Mouse (Mus musculus) stomach, embryonic 15.5 days (tissue): Measurements from ENCODE around the gene Urb1. TPM values are rescaled to one million over a fixed set of nuclear protein-coding genes. Genes with fewer than 3 reads are reported as not detected.

Experiments
- ATAC-seq: fragments of 200-750 bp; cut with Nextera tagmentation; 2 replicates; pipeline ENCODE4 v1.8.0; 2017; ENCODE audit warnings: low read depth, moderate number of reproducible peaks, moderate TSS enrichment; ENCODE audit not compliant: insufficient read depth, low FRiP score
- H3K27ac ChIP-seq: fragments of 300-500 bp; sonication (generic); 2 replicates; pipeline ENCODE4 v1.5.1; 2015; ENCODE audit warnings: mild to moderate bottlenecking, inconsistent platforms
- H3K27me3 ChIP-seq: fragments of 300-500 bp; sonication (generic); replicated peaks from 2 replicates; pipeline ENCODE4 v1.6.1; 2015; ENCODE audit warnings: inconsistent platforms
- H3K36me3 ChIP-seq: fragments of 300-500 bp; sonication (generic); 2 replicates; pipeline ENCODE4 v1.6.1; 2015; ENCODE audit warnings: inconsistent platforms
- H3K4me1 ChIP-seq: fragments of 300-500 bp; sonication (generic); 2 replicates; pipeline ENCODE4 v1.6.1; 2015; ENCODE audit warnings: inconsistent platforms
- H3K4me2 ChIP-seq: fragments of 300-500 bp; sonication (generic); 2 replicates; pipeline ENCODE4 v1.6.1; 2015; ENCODE audit warnings: mild to moderate bottlenecking, inconsistent platforms
- H3K4me3 ChIP-seq: fragments of 300-500 bp; sonication (generic); replicated peaks from 2 replicates; pipeline ENCODE4 v1.5.1; 2015; ENCODE audit warnings: inconsistent platforms
- H3K9ac ChIP-seq: fragments of 300-500 bp; sonication (generic); 2 replicates; pipeline ENCODE4 v1.6.1; 2015; ENCODE audit warnings: inconsistent platforms
- H3K9me3 ChIP-seq: fragments of 300-500 bp; sonication (generic); 2 replicates; pipeline ENCODE4 v1.6.1; 2016; ENCODE audit warnings: inconsistent platforms
- WGBS: fragments of 180-500 bp; shearing (Covaris S2); methylation state at CpG from one replicate; pipeline ENCODE4 v1.1.7; 2015; 5-methylcytosine and 5-hydroxymethylcytosine counted together
- polyA plus RNA-seq: library from polyadenylated mRNA; unstranded; fragments of >200 nt; fragmentation: Nextera tagmentation; extraction: Ambion mirVana; gene quantifications from 2 replicates; pipeline ENCODE4 v1.2.1, GENCODE M21; 2015

Gene Urb1
- polyA plus RNA-seq, 1 experiment from 2014 or later = 6.4 TPM

DNA sequence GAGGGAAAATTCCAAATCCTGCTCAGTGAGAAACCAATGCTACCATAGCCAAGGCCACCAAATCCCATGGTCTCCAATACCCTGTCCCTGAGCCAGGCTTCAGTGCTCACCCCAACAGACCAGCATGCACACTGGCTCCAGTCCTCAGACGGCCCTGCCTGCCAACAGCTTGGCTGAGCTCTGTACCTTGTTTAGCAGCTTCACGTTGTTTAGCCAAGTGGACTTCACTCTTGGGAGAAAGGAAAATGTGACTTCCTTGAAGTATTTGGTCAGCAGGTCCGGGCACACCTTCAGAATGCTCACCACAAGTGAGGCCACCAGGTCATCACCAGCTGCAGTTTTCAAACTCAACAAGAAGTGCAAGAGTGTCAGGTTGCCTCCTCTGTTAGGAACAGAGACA lies 17.7 kb downstream of the Urb1 start:
- no peak for ATAC-seq
- peaks cover 42% of the 10 kb centered on the region for H3K36me3 ChIP-seq
- no peaks in the 10 kb centered on the region for H3K27me3 ChIP-seq

DNA sequence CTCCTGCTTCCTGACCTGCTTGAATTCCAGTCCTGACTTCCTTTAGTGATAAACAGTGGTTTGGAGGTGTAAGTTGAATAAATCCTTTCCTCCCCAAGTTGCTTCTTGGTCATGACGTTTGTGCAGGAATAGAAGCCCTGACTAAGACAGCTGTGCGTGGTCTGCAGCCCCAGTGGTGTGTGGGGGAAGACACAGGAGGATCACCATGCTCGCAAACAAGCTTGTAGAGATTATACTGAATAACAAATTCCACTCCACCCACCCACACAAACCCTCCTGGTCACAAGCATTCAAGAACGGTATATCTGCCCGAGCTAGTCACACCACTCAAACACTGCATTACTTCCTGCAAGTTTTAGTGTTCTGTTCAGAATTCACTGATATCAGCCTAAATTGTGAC lies 18.1 kb downstream of the Urb1 start:
- Histone ChIP-seq H3K9me3 (no peaks in the 10 kb centered on the region), H3K27me3 (no peaks in the 10 kb centered on the region), H3K36me3 (peaks cover 45% of the 10 kb centered on the region), H3K4me3 (no peak overlapping the region), H3K9ac (no peak overlapping the region), H3K27ac (no peak overlapping the region), H3K4me2 (no peak overlapping the region), H3K4me1 (no peaks in the 10 kb centered on the region)
- no peak for ATAC-seq
- 84% methylated on average over 5 of the region's 5 CpGs for whole genome bisulfite sequencing

More for the DNA sequence above, 17.7 kb downstream of the Urb1 start:
- no peaks in the 10 kb centered on the region for H3K9me3 ChIP-seq
- no peak overlapping the region for H3K4me2 ChIP-seq
- H3K4me1 ChIP-seq = no peaks in the 10 kb centered on the region
- no peak overlapping the region for H3K27ac ChIP-seq
- WGBS = 82% methylated on average over 3 of the region's 3 CpGs
- H3K9ac ChIP-seq = no peak overlapping the region
- H3K4me3 ChIP-seq = no peak overlapping the region

DNA sequence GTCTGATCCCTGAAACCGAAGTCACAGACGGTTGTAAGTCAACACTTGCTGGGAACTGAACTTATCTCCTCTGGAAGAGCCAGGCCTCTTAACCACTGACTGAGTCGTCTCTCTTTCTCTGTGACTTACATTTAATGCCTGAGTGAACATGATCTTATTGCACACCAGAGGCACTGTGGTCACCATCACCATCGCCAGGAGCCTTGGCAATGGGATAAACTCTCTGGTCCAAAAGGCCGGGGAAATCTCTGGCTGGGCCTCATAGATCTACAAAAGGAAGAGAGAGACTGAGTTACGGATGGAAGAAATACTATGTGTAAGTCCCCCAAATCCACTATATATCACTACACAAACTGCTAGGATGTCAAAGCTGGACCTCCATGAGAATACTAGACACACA lies 19.3 kb downstream of the Urb1 start:
- H3K9me3 ChIP-seq = no peaks in the 10 kb centered on the region
- no peak overlapping the region for H3K27ac ChIP-seq
- no peak overlapping the region for H3K9ac ChIP-seq
- no peak overlapping the region for H3K4me3 ChIP-seq
- no peak overlapping the region for H3K4me2 ChIP-seq
- no peaks in the 10 kb centered on the region for H3K4me1 ChIP-seq
- peaks cover 47% of the 10 kb centered on the region for H3K36me3 ChIP-seq
- no peaks in the 10 kb centered on the region for H3K27me3 ChIP-seq
- ATAC-seq = no peak
- 93% methylated on average over 6 of the region's 6 CpGs for WGBS

DNA sequence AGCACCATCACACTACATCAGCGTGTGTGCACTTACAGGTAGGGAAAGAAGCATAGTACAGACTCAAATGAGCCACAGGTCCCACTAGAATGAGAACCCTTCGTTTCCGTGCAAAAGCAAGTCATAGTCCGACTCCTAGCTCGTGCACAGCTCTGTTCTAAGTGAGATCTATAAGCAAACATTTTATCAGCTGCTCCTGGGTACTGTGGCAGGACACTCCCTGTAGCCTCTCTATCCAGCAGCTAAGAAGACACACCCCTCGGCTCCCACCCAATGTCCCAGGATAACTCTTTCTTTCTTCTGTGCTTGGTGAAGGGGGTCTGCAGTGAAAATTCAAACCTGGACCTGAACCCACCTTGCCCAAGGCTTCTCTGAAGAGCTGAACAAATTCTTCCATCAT lies 21.6 kb downstream of the Urb1 start:
- Histone ChIP-seq H3K4me3 (no peak overlapping the region), H3K4me1 (no peaks in the 10 kb centered on the region), H3K4me2 (no peak overlapping the region), H3K36me3 (peaks cover 43% of the 10 kb centered on the region), H3K9me3 (no peaks in the 10 kb centered on the region), H3K27ac (no peak overlapping the region), H3K9ac (no peak overlapping the region), H3K27me3 (no peaks in the 10 kb centered on the region)
- no peak for ATAC-seq
- 80% methylated on average over 6 of the region's 6 CpGs for whole genome bisulfite sequencing

DNA sequence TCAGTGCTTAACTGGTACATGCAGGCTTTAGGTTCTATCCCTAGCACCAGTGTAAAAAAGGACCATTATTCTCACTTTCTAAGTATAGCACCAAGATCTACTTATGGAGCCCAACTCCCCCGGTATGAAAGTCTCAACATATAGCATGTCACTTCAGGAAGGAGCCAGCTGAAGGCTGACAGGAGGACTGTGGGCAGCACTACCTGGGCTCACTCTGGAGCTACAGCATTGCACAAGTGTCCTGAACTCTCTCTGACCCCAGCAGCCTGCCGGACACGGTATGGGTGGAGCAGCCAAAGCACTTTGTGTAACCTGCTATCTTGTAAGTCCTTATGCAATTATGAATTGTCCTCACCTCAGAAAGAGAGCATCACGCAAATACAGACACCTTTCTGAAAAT lies 25.0 kb downstream of the Urb1 start:
- 62% methylated on average over 4 of the region's 4 CpGs for WGBS
- Histone ChIP-seq H3K36me3 (peaks cover 45% of the 10 kb centered on the region), H3K27me3 (no peaks in the 10 kb centered on the region), H3K9ac (no peak overlapping the region), H3K4me1 (no peaks in the 10 kb centered on the region), H3K4me3 (no peak overlapping the region), H3K27ac (no peak overlapping the region), H3K4me2 (no peak overlapping the region), H3K9me3 (no peaks in the 10 kb centered on the region)
- ATAC-seq = no peak

DNA sequence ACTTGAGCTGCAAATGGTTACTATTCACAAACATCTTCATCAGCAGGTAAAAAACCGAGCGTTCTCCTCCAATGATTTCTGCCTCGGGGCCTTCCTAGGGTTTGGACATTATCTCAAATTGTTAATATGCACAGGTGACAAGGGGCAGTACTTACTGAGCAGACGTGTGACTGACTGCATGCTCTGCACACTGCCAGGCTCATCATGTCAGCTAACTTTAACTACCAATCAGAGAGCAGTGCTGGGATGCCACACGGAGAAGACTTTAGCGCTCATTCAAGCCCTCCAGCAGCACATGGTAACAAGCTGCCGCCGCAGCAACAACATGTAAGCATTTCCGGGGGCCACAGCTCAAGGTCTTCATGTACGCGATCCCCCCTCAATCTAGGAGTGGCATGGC lies 26.9 kb downstream of the Urb1 start:
- H3K36me3 ChIP-seq = peaks cover 46% of the 10 kb centered on the region
- no peaks in the 10 kb centered on the region for H3K27me3 ChIP-seq
- no peak overlapping the region for H3K9ac ChIP-seq
- no peak overlapping the region for H3K4me2 ChIP-seq
- no peak overlapping the region for H3K27ac ChIP-seq
- ATAC-seq = no peak
- no peak overlapping the region for H3K4me3 ChIP-seq
- 92% methylated on average over 11 of the region's 11 CpGs for WGBS
- peaks cover 8% of the 10 kb centered on the region; the same call in 1 of the 2 replicates for H3K4me1 ChIP-seq
- H3K9me3 ChIP-seq = no peaks in the 10 kb centered on the region

DNA sequence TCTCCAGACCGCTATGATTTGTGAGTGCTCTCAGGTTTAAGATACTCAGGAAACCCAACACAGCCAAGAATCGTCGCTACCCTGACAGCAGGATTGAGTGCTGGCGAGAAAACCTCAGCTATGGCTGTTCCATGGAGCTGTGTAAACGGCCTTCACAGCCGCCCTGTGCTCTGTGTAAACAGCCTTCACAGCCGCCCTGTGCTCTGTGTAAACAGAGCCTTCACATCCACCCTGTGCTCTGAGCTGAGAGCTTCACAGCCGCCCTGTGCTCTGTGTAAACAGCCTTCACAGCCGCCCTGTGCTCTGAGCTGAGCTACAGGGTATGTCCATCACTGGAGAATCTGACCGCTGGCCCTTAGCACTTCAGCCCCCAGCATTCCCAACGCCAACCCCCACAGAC lies 30.4 kb downstream of the Urb1 start:
- Histone ChIP-seq H3K4me3 (no peak overlapping the region), H3K27ac (0 out of 2 replicates have a peak overlapping the region, but pooled peaks have one; percentile 26), H3K9me3 (no peaks in the 10 kb centered on the region), H3K4me2 (no peak overlapping the region), H3K36me3 (peaks cover 37% of the 10 kb centered on the region), H3K4me1 (peaks cover 8% of the 10 kb centered on the region; the same call in 1 of the 2 replicates), H3K9ac (no peak overlapping the region), H3K27me3 (no peaks in the 10 kb centered on the region)
- 28% methylated on average over 11 of the region's 11 CpGs for WGBS
- peak; percentile 84 for ATAC-seq

DNA sequence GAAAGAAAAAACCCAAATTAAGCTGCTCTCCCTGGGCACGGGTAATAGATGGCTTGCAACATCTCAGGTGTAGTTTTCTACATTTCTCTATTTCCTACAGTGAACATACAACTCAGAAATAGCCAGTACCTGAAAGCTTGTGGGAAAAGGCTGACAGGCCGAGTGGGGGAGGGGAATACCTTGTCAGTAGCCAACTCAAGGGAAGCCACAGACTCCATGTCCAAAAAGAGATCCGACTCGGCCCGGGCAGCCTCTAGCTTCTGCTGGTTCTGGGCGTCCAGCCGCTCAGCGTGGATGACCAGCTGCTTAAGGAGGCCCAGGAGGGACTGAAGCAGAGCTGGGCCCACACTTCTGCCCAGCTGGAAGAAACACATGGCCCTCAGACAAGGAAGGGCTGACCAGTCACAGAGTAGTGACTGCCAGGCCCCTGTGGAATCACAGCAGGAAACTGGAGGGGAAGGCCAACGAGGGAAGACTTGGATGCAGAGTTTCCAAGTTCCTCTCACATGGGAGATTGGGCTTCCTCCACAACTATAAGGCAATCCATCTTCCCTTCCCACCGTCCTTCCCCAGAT lies 34.2 kb downstream of the Urb1 start:
- H3K4me3 ChIP-seq = no peak overlapping the region
- peaks cover 49% of the 10 kb centered on the region for H3K36me3 ChIP-seq
- H3K9ac ChIP-seq = no peak overlapping the region
- no peaks in the 10 kb centered on the region for H3K9me3 ChIP-seq
- no peak overlapping the region for H3K27ac ChIP-seq
- WGBS = 81% methylated on average over 10 of the region's 10 CpGs
- no peak for ATAC-seq
- no peaks in the 10 kb centered on the region for H3K27me3 ChIP-seq
- no peak overlapping the region for H3K4me2 ChIP-seq
- peaks cover 8% of the 10 kb centered on the region; the same call in 1 of the 2 replicates for H3K4me1 ChIP-seq

DNA sequence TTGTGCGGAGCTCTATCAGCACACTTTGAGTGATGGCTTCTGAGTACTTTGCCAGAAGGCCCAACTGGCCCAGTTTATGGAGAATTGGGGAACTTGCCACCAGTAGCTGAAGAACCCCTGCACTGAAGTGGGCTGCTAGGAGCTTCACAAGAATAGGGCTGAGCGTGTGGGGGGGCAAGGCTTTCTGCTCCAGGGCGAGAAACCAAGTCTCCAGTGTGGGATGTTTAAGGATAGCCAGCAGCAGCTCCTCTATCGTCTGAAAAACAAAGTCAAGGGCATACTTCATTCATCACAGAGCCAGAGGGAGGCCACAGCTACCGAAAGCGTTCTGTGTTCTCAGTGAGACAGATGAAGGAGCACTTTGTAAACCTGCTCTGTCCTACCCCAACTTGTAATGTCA lies 35.6 kb downstream of the Urb1 start:
- H3K27me3 ChIP-seq = no peaks in the 10 kb centered on the region
- H3K4me1 ChIP-seq = peaks cover 4% of the 10 kb centered on the region; the same call in 1 of the 2 replicates
- H3K9ac ChIP-seq = no peak overlapping the region
- no peak overlapping the region for H3K4me2 ChIP-seq
- H3K27ac ChIP-seq = no peak overlapping the region
- H3K4me3 ChIP-seq = no peak overlapping the region
- WGBS = 88% methylated on average over 6 of the region's 6 CpGs
- ATAC-seq = no peak
- no peaks in the 10 kb centered on the region for H3K9me3 ChIP-seq
- H3K36me3 ChIP-seq = peaks cover 52% of the 10 kb centered on the region

DNA sequence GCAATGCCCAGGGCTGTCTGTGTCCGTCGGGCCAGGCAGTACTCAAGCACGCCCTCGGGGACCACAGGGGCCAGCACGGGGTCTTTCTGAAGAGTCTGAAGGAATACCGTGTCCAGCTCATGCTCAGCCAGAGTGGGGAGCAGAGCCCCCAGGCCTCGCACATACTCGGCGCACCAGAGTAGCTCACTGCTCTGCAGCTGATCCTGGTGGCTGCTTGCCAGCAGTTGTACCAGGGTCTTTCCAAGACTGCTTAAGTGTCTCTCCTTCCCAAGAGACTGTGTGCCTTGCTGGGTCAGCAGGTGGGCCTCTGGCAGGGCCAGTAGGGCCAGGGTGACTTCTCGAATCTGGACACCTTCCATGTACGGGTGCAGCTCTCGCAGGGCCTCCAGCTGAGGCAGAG lies 36.0 kb downstream of the Urb1 start:
- H3K9ac ChIP-seq = no peak overlapping the region
- no peak overlapping the region for H3K4me2 ChIP-seq
- H3K4me1 ChIP-seq = peaks cover under 1% of the 10 kb centered on the region; the same call in 1 of the 2 replicates
- H3K4me3 ChIP-seq = no peak overlapping the region
- H3K36me3 ChIP-seq = peaks cover 56% of the 10 kb centered on the region
- H3K9me3 ChIP-seq = no peaks in the 10 kb centered on the region
- H3K27me3 ChIP-seq = no peaks in the 10 kb centered on the region
- ATAC-seq = no peak
- no peak overlapping the region for H3K27ac ChIP-seq
- 95% methylated on average over 12 of the region's 12 CpGs for WGBS

DNA sequence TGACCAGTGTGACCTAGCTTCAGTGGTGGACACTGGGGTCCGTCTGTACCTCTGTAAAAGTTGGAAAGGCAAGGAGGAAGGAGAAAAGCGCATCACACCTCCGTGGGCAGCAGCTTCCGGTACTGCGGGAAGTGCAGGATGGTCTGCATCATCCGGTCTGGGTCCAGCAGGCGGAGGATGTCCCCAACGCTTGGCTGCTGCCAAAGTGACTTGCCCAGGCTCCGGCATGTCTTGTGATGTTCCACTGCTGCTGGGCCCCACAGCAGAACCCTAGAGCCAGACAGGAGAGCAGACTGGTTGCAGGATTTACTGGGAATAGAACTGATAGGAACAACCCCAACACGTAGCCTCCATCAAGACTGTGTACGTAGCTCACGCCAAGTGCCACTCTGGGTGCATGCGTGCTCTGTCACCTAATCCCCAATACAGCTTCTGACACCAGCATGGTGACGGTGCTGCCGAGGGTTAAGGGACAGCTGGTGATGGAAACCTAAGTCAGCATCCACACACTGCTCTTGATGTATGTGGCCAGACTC lies 43.2 kb downstream of the Urb1 start:
- no peak overlapping the region for H3K4me2 ChIP-seq
- ATAC-seq = no peak
- no peak overlapping the region for H3K4me3 ChIP-seq
- no peak overlapping the region for H3K9ac ChIP-seq
- WGBS = 92% methylated on average over 15 of the region's 15 CpGs
- peaks cover 49% of the 10 kb centered on the region for H3K36me3 ChIP-seq
- no peaks in the 10 kb centered on the region for H3K27me3 ChIP-seq
- no peaks in the 10 kb centered on the region for H3K4me1 ChIP-seq
- no peaks in the 10 kb centered on the region for H3K9me3 ChIP-seq
- H3K27ac ChIP-seq = no peak overlapping the region

DNA sequence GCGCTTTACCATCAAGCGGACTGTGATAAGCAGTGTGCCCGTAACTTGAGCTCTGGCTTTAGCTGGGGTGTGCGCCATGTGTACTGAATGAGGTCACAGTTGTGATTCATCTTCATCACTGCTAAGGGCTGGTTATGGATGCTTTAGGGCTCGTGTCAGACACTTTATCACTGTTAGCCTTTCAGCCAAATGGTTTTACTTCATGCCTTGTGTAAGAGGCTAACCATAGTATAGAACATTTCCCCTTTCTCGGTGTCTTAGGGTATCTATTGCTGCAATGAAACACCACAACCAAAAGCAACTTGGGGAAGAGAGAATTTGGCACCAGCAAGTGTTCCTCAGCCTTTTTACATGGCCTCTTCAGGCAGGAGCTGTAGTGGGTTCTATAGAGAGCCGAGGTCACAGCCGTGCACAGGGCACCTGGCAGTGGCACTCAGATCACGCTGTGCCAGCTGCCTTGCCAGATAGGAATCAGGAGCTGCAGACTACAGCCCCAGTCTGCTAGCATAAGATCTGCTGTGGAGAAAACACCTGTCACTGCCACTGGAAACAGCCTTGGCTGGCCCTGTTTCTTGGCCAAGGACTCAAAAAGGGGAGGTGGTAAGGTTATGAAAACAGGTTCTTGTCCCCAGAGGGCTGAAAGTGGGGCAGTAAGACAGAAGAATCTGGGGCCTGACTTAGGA lies 44.9 kb downstream of the Urb1 start:
- no peak overlapping the region for H3K4me2 ChIP-seq
- H3K9me3 ChIP-seq = no peaks in the 10 kb centered on the region
- 76% methylated on average over 9 of the region's 9 CpGs for WGBS
- H3K9ac ChIP-seq = no peak overlapping the region
- no peak overlapping the region for H3K4me3 ChIP-seq
- no peaks in the 10 kb centered on the region for H3K27me3 ChIP-seq
- H3K4me1 ChIP-seq = no peaks in the 10 kb centered on the region
- no peak overlapping the region for H3K27ac ChIP-seq
- peaks cover 43% of the 10 kb centered on the region for H3K36me3 ChIP-seq
- no peak for ATAC-seq
